Mouse (Mus musculus) liver, postnatal 0 days (tissue): ENCODE data around the gene Fras1. TPM values are rescaled to one million over a fixed set of nuclear protein-coding genes. Genes with fewer than 3 reads are reported as not detected.

ENCODE experiments used
- ATAC-seq: fragments of 200-750 bp; cut with Nextera tagmentation; 2 replicates; pipeline ENCODE4 v1.8.0; 2017; ENCODE audit warnings: mild to moderate bottlenecking, moderate library complexity
- DNase-seq: peaks from one replicate; pipeline ENCODE4 v3.0.0-alpha.2; 2016
- H3K27ac ChIP-seq: fragments of 300-500 bp; sonication (generic); 2 replicates; pipeline ENCODE4 v1.5.1; 2014; ENCODE audit warnings: antibody characterized with exemption, moderate library complexity, mild to moderate bottlenecking, low read depth
- H3K27me3 ChIP-seq: fragments of 300-500 bp; sonication (generic); 2 replicates; pipeline ENCODE4 v1.6.1; 2014; ENCODE audit warnings: low read length, control low read depth, mixed read lengths; ENCODE audit not compliant: insufficient read depth
- H3K36me3 ChIP-seq: fragments of 300-500 bp; sonication (generic); replicated peaks from 2 replicates; pipeline ENCODE4 v1.6.1; 2014; ENCODE audit warnings: mild to moderate bottlenecking, control low read depth, low read length, moderate library complexity, mixed read lengths; ENCODE audit not compliant: insufficient read depth
- H3K4me1 ChIP-seq: fragments of 300-500 bp; sonication (generic); 2 replicates; pipeline ENCODE4 v1.6.1; 2014; ENCODE audit warnings: antibody characterized with exemption, mild to moderate bottlenecking, control low read depth; ENCODE audit not compliant: insufficient read depth
- H3K4me2 ChIP-seq: fragments of 300-500 bp; sonication (generic); 2 replicates; pipeline ENCODE4 v1.6.1; 2014; ENCODE audit warnings: low read depth, mild to moderate bottlenecking, low read length, moderate library complexity, mixed read lengths
- H3K4me3 ChIP-seq: fragments of 300-500 bp; sonication (generic); 2 replicates; pipeline ENCODE4 v1.5.1; 2014; ENCODE audit warnings: low read depth, low read length
- H3K9ac ChIP-seq: fragments of 300-500 bp; sonication (generic); replicated peaks from 2 replicates; pipeline ENCODE4 v1.6.1; 2014; ENCODE audit warnings: mild to moderate bottlenecking, moderate library complexity
- H3K9me3 ChIP-seq: fragments of 300-500 bp; sonication (generic); 2 replicates; pipeline ENCODE4 v1.6.1; 2016; ENCODE audit warnings: mild to moderate bottlenecking, control low read depth, low read length, mixed read lengths
- CTCF ChIP-seq: sonication (generic); IDR thresholded peaks from 2 replicates; pipeline ENCODE4 v1.5.1; 2016; ENCODE audit warnings: antibody characterized with exemption, low read depth
- EP300 ChIP-seq: IDR thresholded peaks from 2 replicates; pipeline ENCODE4 v1.6.1; 2016; ENCODE audit warnings: antibody characterized with exemption, low read depth, mild to moderate bottlenecking
- WGBS: fragments of 180-500 bp; shearing (Covaris S2); extraction: QIAGEN DNeasy Blood & Tissue Kit; methylation state at CpG from one replicate; pipeline ENCODE4 v1.1.7; 2014; ENCODE audit not compliant: insufficient replicate concordance; 5-methylcytosine and 5-hydroxymethylcytosine counted together
- polyA plus RNA-seq: library from polyadenylated mRNA; unstranded; fragments of >200 nt; fragmentation: Nextera tagmentation; extraction: Ambion mirVana; gene quantifications from 2 replicates; pipeline ENCODE4 v1.2.1, GENCODE M21; 2015

The Fras1 gene
- polyA plus RNA-seq, 1 experiment from 2014 or later = 0.41 TPM

GRCm38 (mm10) chr5:96558049-96558804 is 184.5 kb downstream of the Fras1 start:
- Histone ChIP-seq H3K9ac (no peak overlapping the region), H3K4me1 (no peaks in the 10 kb centered on the region), H3K9me3 (no peaks in the 10 kb centered on the region), H3K4me3 (no peak overlapping the region), H3K27me3 (no peaks in the 10 kb centered on the region), H3K27ac (no peak overlapping the region), H3K4me2 (no peak overlapping the region), H3K36me3 (no peaks in the 10 kb centered on the region)
- DNase-seq = no peak
- TF ChIP-seq EP300 (no peak), CTCF (no peak)
- WGBS = 57% methylated on average over 8 of the region's 8 CpGs
- no peak for ATAC-seq

- TF ChIP-seq CTCF (no peak), EP300 (no peak)
- WGBS = 61% methylated on average over 4 of the region's 4 CpGs
Observed at GRCm38 (mm10) chr5:96574586-96574985, 200.8 kb downstream of the Fras1 start.

GRCm38 (mm10) chr5:96578705-96579104 is 204.9 kb downstream of the Fras1 start:
- ATAC-seq (no peak), DNase-seq (no peak)
- no peak overlapping the region for H3K27ac ChIP-seq
- H3K4me2 ChIP-seq = no peak overlapping the region
- H3K36me3 ChIP-seq = no peaks in the 10 kb centered on the region
- no peaks in the 10 kb centered on the region for H3K4me1 ChIP-seq
- H3K4me3 ChIP-seq = no peak overlapping the region
- no peaks in the 10 kb centered on the region for H3K27me3 ChIP-seq
- no peak overlapping the region for H3K9ac ChIP-seq
- TF ChIP-seq CTCF = no peak
- TF ChIP-seq EP300 = no peak
- WGBS = 68% methylated on average over 3 of the region's 3 CpGs
- no peaks in the 10 kb centered on the region for H3K9me3 ChIP-seq

More at GRCm38 (mm10) chr5:96574586-96574985, 200.8 kb downstream of the Fras1 start:
- H3K9me3 ChIP-seq = no peaks in the 10 kb centered on the region
- no peak overlapping the region for H3K9ac ChIP-seq
- no peak for DNase-seq
- no peak overlapping the region for H3K4me2 ChIP-seq
- H3K27me3 ChIP-seq = no peaks in the 10 kb centered on the region
- H3K36me3 ChIP-seq = no peaks in the 10 kb centered on the region
- no peak overlapping the region for H3K4me3 ChIP-seq
- no peak overlapping the region for H3K27ac ChIP-seq
- H3K4me1 ChIP-seq = no peaks in the 10 kb centered on the region
- ATAC-seq = no peak

GRCm38 (mm10) chr5:96579938-96580337 is 206.2 kb downstream of the Fras1 start:
- H3K36me3 ChIP-seq = no peaks in the 10 kb centered on the region

GRCm38 (mm10) chr5:96584730-96585129 is 211.0 kb downstream of the Fras1 start:
- Histone ChIP-seq H3K4me2 (no peak overlapping the region), H3K9ac (no peak overlapping the region), H3K9me3 (no peaks in the 10 kb centered on the region), H3K27me3 (no peaks in the 10 kb centered on the region), H3K4me1 (no peaks in the 10 kb centered on the region), H3K27ac (no peak overlapping the region), H3K36me3 (no peaks in the 10 kb centered on the region), H3K4me3 (no peak overlapping the region)
- TF ChIP-seq EP300 = no peak
- TF ChIP-seq CTCF = no peak
- 72% methylated on average over 5 of the region's 5 CpGs for WGBS
- ATAC-seq = no peak
- no peak for DNase-seq

More at GRCm38 (mm10) chr5:96579938-96580337, 206.2 kb downstream of the Fras1 start:
- no peak for DNase-seq
- H3K27me3 ChIP-seq = no peaks in the 10 kb centered on the region
- no peak overlapping the region for H3K9ac ChIP-seq
- WGBS = 78% methylated on average over 5 of the region's 5 CpGs
- no peaks in the 10 kb centered on the region for H3K4me1 ChIP-seq
- TF ChIP-seq EP300 (no peak), CTCF (no peak)
- no peak overlapping the region for H3K27ac ChIP-seq
- no peak overlapping the region for H3K4me3 ChIP-seq
- H3K4me2 ChIP-seq = no peak overlapping the region
- H3K9me3 ChIP-seq = no peaks in the 10 kb centered on the region
- no peak for ATAC-seq

GRCm38 (mm10) chr5:96590621-96591020 is 216.9 kb downstream of the Fras1 start:
- Histone ChIP-seq H3K4me2 (no peak overlapping the region), H3K4me3 (no peak overlapping the region), H3K27me3 (no peaks in the 10 kb centered on the region), H3K27ac (no peak overlapping the region), H3K9me3 (no peaks in the 10 kb centered on the region), H3K36me3 (no peaks in the 10 kb centered on the region), H3K9ac (no peak overlapping the region), H3K4me1 (no peaks in the 10 kb centered on the region)
- 84% methylated on average over 6 of the region's 6 CpGs for WGBS
- DNase-seq (no peak), ATAC-seq (no peak)
- no peak for TF ChIP-seq CTCF
- TF ChIP-seq EP300 = no peak
